Mouse (Mus musculus): ENCODE measurements around the gene Mrps6.

DNA sequence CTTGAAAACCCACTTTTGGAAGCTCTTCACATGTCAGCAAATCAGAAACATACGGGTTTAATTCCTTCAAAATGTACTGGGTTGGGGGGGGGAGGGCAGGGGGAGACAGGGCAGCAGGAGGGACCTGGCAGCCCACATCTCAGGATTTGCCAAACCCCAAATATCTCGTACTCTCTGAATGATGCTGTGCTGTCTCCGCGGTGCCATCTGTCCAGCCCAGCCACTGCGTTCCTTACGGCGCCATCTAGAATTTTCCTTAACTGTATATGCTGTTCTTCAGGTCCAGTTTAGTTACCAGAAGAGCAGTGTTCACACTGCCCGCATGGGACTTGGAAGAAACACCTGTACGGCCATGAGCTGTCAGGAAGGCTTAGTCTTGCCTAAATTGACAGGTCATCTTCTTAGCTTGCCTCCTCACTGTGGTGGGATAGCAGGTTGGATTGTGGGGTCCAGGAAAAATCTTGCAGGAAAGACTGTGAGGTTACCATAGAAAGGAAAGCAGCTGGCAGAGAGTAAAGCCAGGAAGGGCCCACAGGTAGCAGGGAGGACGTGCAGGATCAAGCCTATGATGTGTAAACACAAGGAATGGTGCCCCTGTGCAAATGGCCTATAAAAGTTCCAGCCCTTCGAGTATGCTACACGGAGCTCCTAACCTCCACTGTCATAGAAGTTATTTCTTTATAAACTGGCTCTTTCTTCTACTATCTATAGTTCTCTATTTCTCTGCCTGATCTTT is 89.7 kb downstream of the Mrps6 start:
- TF ChIP-seq CTCF (IDR thresholded peaks at IDR 0.05) (no peak), EP300 (IDR thresholded peaks at IDR 0.05) (no peak)

Measured in lung, postnatal 0 days (tissue).